Mouse (Mus musculus): ENCODE measurements around the gene Rab30. TPM values are rescaled to one million over a fixed set of nuclear protein-coding genes. Genes with fewer than 3 reads are reported as not detected.

Rab30 gene
- polyA plus RNA-seq, 2 experiments = 1.9 to 6.8 TPM

DNA sequence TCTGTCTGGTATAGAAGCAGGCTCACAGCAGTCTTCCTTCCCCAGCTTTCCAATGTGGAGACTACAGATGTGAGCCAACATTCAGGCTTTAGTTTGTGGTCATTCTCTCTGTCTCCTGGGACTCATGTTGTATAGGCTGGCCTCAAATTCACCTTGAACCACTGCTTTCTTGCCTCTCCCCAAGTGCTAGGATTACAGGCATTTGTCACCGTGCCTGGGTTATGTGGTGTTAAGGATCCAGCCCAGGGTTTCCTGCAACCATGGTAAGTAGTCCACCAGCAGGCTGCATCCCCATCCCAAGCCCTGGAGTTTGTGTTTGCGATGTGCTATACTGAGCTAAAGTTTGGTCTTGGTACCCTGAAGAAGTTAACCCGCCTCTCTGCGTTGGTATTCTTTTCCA, 35.2 kb downstream of the Rab30 start:
- TF ChIP-seq EP300 (IDR thresholded peaks at IDR 0.05; ENCODE audit: low read depth) = no peak
- no peak for TF ChIP-seq CTCF (IDR thresholded peaks at IDR 0.05; ENCODE audit: low read depth)
- no peak overlapping the region for H3K9ac ChIP-seq (replicated peaks)
- H3K4me2 ChIP-seq (ENCODE audit: low read depth) = no peak overlapping the region
- H3K9me3 ChIP-seq (ENCODE audit: control insufficient read depth, low read length) = no peaks in the 10 kb centered on the region
- no peak for ATAC-seq (ENCODE audit: insufficient read depth)
- WGBS (ENCODE audit: insufficient replicate concordance) = 43% methylated on average over 4 of the region's 4 CpGs
- no peak overlapping the region for H3K27ac ChIP-seq
- no peaks in the 10 kb centered on the region for H3K27me3 ChIP-seq (ENCODE audit: control insufficient read depth, insufficient read depth, low read length)
- no peak for DNase-seq (ENCODE audit: low read depth in 3 of 3, low spot score in 3 of 3)
- no peaks in the 10 kb centered on the region for H3K4me1 ChIP-seq (replicated peaks; ENCODE audit: control insufficient read depth in 2 of 2, insufficient read depth in 2 of 2, low read length in 1 of 2)
- H3K36me3 ChIP-seq (replicated peaks; ENCODE audit: control insufficient read depth, insufficient read depth, low read depth) = no peaks in the 10 kb centered on the region
- no peak overlapping the region for H3K4me3 ChIP-seq (ENCODE audit: insufficient read depth in 1 of 2, low read depth in 2 of 2, low read length in 2 of 2)

DNA sequence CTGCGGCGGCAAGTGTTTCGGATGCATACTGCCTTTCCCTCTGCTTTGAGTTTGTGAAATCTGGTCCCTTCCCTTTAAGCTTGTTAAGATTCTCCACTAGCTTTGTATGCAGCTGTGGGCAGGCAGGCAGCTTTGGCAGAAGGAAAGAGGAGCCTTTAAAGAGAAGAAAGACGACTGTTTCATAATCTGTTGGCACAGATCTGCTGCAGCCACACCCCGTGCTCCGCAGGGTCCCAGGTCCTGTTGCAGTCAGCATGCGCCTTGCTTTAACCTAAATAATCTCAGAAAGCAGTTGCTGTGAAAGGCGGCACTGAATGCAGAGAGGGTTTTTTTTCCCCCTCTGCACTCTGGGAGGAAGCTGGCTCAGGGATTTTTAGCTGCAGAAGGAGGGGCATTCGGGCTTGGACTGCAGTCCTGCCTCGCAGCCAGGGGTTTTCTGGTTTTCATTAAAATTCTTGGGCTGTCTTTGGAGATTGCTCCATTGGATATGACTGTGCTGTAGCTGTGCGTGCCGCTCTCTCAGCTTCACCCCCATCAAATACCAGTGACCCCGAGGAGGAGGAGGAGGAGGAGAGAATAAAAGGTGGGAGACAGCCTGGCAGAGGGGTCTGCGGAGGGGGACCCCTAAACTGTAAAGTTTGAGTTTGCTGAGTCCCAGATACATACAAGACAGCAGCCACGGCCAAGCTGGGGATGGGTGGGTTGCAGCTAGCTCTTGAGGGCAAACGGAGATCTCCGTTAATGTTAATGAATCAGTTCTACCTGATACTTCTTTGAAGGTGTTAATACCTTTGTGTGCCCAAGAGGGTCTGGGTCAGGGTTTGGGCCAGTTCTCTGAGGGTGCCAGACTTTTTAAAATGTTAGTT, 35.9 kb downstream of the Rab30 start:
- H3K4me3 ChIP-seq (ENCODE audit: insufficient read depth in 1 of 2, low read depth in 2 of 2, low read length in 2 of 2) = no peak overlapping the region
- no peak for ATAC-seq (ENCODE audit: insufficient read depth)
- no peak overlapping the region for H3K9ac ChIP-seq (replicated peaks)

GRCm38 (mm10) chr7:92779058-92779457, 37.7 kb downstream of the Rab30 start:
- ATAC-seq (ENCODE audit: insufficient read depth) = no peak
- WGBS (ENCODE audit: insufficient replicate concordance) = 36% methylated on average over 2 of the region's 2 CpGs
- H3K4me3 ChIP-seq (ENCODE audit: insufficient read depth in 1 of 2, low read depth in 2 of 2, low read length in 2 of 2) = no peak overlapping the region
- no peaks in the 10 kb centered on the region for H3K9me3 ChIP-seq (ENCODE audit: control insufficient read depth, low read length)
- H3K27ac ChIP-seq = no peak overlapping the region
- no peak for TF ChIP-seq CTCF (IDR thresholded peaks at IDR 0.05; ENCODE audit: low read depth)
- TF ChIP-seq EP300 (IDR thresholded peaks at IDR 0.05; ENCODE audit: low read depth) = no peak
- no peak overlapping the region for H3K4me2 ChIP-seq (ENCODE audit: low read depth)
- no peak overlapping the region for H3K9ac ChIP-seq (replicated peaks)
- no peaks in the 10 kb centered on the region for H3K36me3 ChIP-seq (replicated peaks; ENCODE audit: control insufficient read depth, insufficient read depth, low read depth)
- H3K27me3 ChIP-seq (ENCODE audit: control insufficient read depth, insufficient read depth, low read length) = no peaks in the 10 kb centered on the region
- H3K4me1 ChIP-seq (replicated peaks; ENCODE audit: control insufficient read depth in 2 of 2, insufficient read depth in 2 of 2, low read length in 1 of 2) = no peaks in the 10 kb centered on the region
- no peak for DNase-seq (ENCODE audit: low read depth in 3 of 3, low spot score in 3 of 3)

More for the DNA sequence above, 35.9 kb downstream of the Rab30 start:
- TF ChIP-seq CTCF (IDR thresholded peaks at IDR 0.05; ENCODE audit: low read depth) (no peak), EP300 (IDR thresholded peaks at IDR 0.05; ENCODE audit: low read depth) (no peak)
- DNase-seq (ENCODE audit: low read depth in 3 of 3, low spot score in 3 of 3) = no peak
- no peak overlapping the region for H3K27ac ChIP-seq
- H3K27me3 ChIP-seq (ENCODE audit: control insufficient read depth, insufficient read depth, low read length) = no peaks in the 10 kb centered on the region
- no peaks in the 10 kb centered on the region for H3K4me1 ChIP-seq (replicated peaks; ENCODE audit: control insufficient read depth in 2 of 2, insufficient read depth in 2 of 2, low read length in 1 of 2)
- WGBS (ENCODE audit: insufficient replicate concordance) = 42% methylated on average over 17 of the region's 17 CpGs
- H3K4me2 ChIP-seq (ENCODE audit: low read depth) = no peak overlapping the region
- no peaks in the 10 kb centered on the region for H3K36me3 ChIP-seq (replicated peaks; ENCODE audit: control insufficient read depth, insufficient read depth, low read depth)
- H3K9me3 ChIP-seq (ENCODE audit: control insufficient read depth, low read length) = no peaks in the 10 kb centered on the region

- 36% methylated on average over 1 of the region's 1 CpGs for WGBS (ENCODE audit: insufficient replicate concordance)
- DNase-seq (ENCODE audit: low read depth in 3 of 3, low spot score in 3 of 3) = no peak
- Histone ChIP-seq H3K9me3 (ENCODE audit: control insufficient read depth, low read length) (no peaks in the 10 kb centered on the region), H3K36me3 (replicated peaks; ENCODE audit: control insufficient read depth, insufficient read depth, low read depth) (no peaks in the 10 kb centered on the region), H3K4me2 (ENCODE audit: low read depth) (no peak overlapping the region), H3K9ac (replicated peaks) (no peak overlapping the region), H3K27ac (no peak overlapping the region), H3K4me3 (ENCODE audit: insufficient read depth in 1 of 2, low read depth in 2 of 2, low read length in 2 of 2) (no peak overlapping the region), H3K4me1 (replicated peaks; ENCODE audit: control insufficient read depth in 2 of 2, insufficient read depth in 2 of 2, low read length in 1 of 2) (no peaks in the 10 kb centered on the region), H3K27me3 (ENCODE audit: control insufficient read depth, insufficient read depth, low read length) (no peaks in the 10 kb centered on the region)
- ATAC-seq (ENCODE audit: insufficient read depth) = no peak
- TF ChIP-seq EP300 (IDR thresholded peaks at IDR 0.05; ENCODE audit: low read depth) = no peak
- peak; percentile 28; the same call in 1 of the 2 replicates for TF ChIP-seq CTCF (IDR thresholded peaks at IDR 0.05; ENCODE audit: low read depth)
These were observed 40.0 kb downstream of the Rab30 start for GRCm38 (mm10) chr7:92781361-92781760.

DNA sequence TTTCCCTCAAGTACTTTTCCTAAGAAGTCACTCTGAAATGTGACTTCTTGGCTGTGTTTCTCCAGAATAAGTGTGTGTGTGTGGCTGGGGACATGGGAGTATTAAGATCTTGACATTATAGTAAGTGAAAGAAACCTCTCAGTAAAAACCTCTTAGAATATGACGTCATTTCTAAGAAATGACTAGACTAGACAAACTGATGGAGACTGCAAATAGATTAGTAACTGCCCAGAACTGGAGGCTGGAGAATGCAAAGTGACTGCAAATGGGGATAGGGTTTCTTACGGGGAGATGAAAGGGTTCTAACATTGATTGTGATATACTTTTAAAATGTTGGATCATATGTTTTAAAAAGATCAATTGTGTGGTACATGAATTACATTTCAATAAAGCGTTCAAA, 40.5 kb downstream of the Rab30 start:
- no peak for TF ChIP-seq CTCF (IDR thresholded peaks at IDR 0.05; ENCODE audit: low read depth)
- no peak for TF ChIP-seq EP300 (IDR thresholded peaks at IDR 0.05; ENCODE audit: low read depth)
- H3K36me3 ChIP-seq (replicated peaks; ENCODE audit: control insufficient read depth, insufficient read depth, low read depth) = no peaks in the 10 kb centered on the region
- H3K9ac ChIP-seq (replicated peaks) = no peak overlapping the region
- no peak for ATAC-seq (ENCODE audit: insufficient read depth)
- H3K27ac ChIP-seq = no peak overlapping the region
- no peaks in the 10 kb centered on the region for H3K9me3 ChIP-seq (ENCODE audit: control insufficient read depth, low read length)
- no peak overlapping the region for H3K4me2 ChIP-seq (ENCODE audit: low read depth)
- no peak for DNase-seq (ENCODE audit: low read depth in 3 of 3, low spot score in 3 of 3)
- H3K4me3 ChIP-seq (ENCODE audit: insufficient read depth in 1 of 2, low read depth in 2 of 2, low read length in 2 of 2) = no peak overlapping the region
- 75% methylated on average over 3 of the region's 3 CpGs for WGBS (ENCODE audit: insufficient replicate concordance)
- H3K4me1 ChIP-seq (replicated peaks; ENCODE audit: control insufficient read depth in 2 of 2, insufficient read depth in 2 of 2, low read length in 1 of 2) = no peaks in the 10 kb centered on the region
- H3K27me3 ChIP-seq (ENCODE audit: control insufficient read depth, insufficient read depth, low read length) = no peaks in the 10 kb centered on the region

Data from liver, embryonic 14.5 days (tissue).